Mouse (Mus musculus): ENCODE measurements around the gene Exoc6. TPM values are rescaled to one million over a fixed set of nuclear protein-coding genes. Genes with fewer than 3 reads are reported as not detected.

The Exoc6 gene
- polyA plus RNA-seq, 1 experiment: 8.7 TPM

GRCm38 (mm10) chr19:37696603-37697334, 146.6 kb downstream of the Exoc6 start:
- DNase-seq: no peak
- Histone ChIP-seq H3K27me3 (ENCODE audit: control insufficient read depth, insufficient read depth, low read length) (peaks cover 16% of the 10 kb centered on the region), H3K27ac (ENCODE audit: control insufficient read depth, insufficient read depth, low read length) (no peak overlapping the region), H3K36me3 (ENCODE audit: control insufficient read depth, insufficient read depth, low read length) (no peaks in the 10 kb centered on the region), H3K4me1 (replicated peaks; ENCODE audit: control insufficient read depth, insufficient read depth, low read length) (no peaks in the 10 kb centered on the region), H3K4me3 (ENCODE audit: control insufficient read depth, insufficient read depth, low read length) (no peak overlapping the region)
- WGBS: 7% methylated on average over 22 of the region's 22 CpGs
- TF ChIP-seq CTCF (IDR thresholded peaks at IDR 0.05; ENCODE audit: borderline replicate concordance, control insufficient read depth, extremely low read depth, insufficient read depth, low read length, poor library complexity) (no peak), POLR2A (IDR thresholded peaks at IDR 0.05; ENCODE audit: control insufficient read depth, extremely low read depth, insufficient read depth, low read length, poor library complexity) (no peak)

- DNase-seq: no peak
- peaks cover 16% of the 10 kb centered on the region for H3K27me3 ChIP-seq (ENCODE audit: control insufficient read depth, insufficient read depth, low read length)
- 5% methylated on average over 18 of the region's 18 CpGs for whole genome bisulfite sequencing
- H3K27ac ChIP-seq (ENCODE audit: control insufficient read depth, insufficient read depth, low read length): no peak overlapping the region
- H3K36me3 ChIP-seq (ENCODE audit: control insufficient read depth, insufficient read depth, low read length): no peaks in the 10 kb centered on the region
- H3K4me3 ChIP-seq (ENCODE audit: control insufficient read depth, insufficient read depth, low read length): no peak overlapping the region
- TF ChIP-seq CTCF (IDR thresholded peaks at IDR 0.05; ENCODE audit: borderline replicate concordance, control insufficient read depth, extremely low read depth, insufficient read depth, low read length, poor library complexity) (no peak), POLR2A (IDR thresholded peaks at IDR 0.05; ENCODE audit: control insufficient read depth, extremely low read depth, insufficient read depth, low read length, poor library complexity) (no peak)
- no peaks in the 10 kb centered on the region for H3K4me1 ChIP-seq (replicated peaks; ENCODE audit: control insufficient read depth, insufficient read depth, low read length)
These were observed 147.1 kb downstream of the Exoc6 start for GRCm38 (mm10) chr19:37697335-37697636.

- TF ChIP-seq CTCF (IDR thresholded peaks at IDR 0.05; ENCODE audit: borderline replicate concordance, control insufficient read depth, extremely low read depth, insufficient read depth, low read length, poor library complexity) (no peak), POLR2A (IDR thresholded peaks at IDR 0.05; ENCODE audit: control insufficient read depth, extremely low read depth, insufficient read depth, low read length, poor library complexity) (no peak)
- Histone ChIP-seq H3K27ac (ENCODE audit: control insufficient read depth, insufficient read depth, low read length) (no peak within 1 kb of the TSS), H3K4me1 (replicated peaks; ENCODE audit: control insufficient read depth, insufficient read depth, low read length) (no peaks in the 10 kb centered on the region), H3K4me3 (ENCODE audit: control insufficient read depth, insufficient read depth, low read length) (no peak within 1 kb of the TSS), H3K27me3 (ENCODE audit: control insufficient read depth, insufficient read depth, low read length) (peaks cover 16% of the 10 kb centered on the region), H3K36me3 (ENCODE audit: control insufficient read depth, insufficient read depth, low read length) (no peaks in the 10 kb centered on the region)
- no peak for DNase-seq
- 2% methylated on average over 51 of the region's 51 CpGs for WGBS
These were observed 147.5 kb downstream of the Exoc6 start, which contains the start of gene Cyp26a1 for GRCm38 (mm10) chr19:37697651-37698272. TSS of gene Cyp26a1 (plus strand) at chr19:37697798.

- no peak overlapping the region for H3K4me3 ChIP-seq (ENCODE audit: control insufficient read depth, insufficient read depth, low read length)
- H3K27me3 ChIP-seq (ENCODE audit: control insufficient read depth, insufficient read depth, low read length): peaks cover 16% of the 10 kb centered on the region
- WGBS: 2% methylated on average over 63 of the region's 63 CpGs
- TF ChIP-seq CTCF (IDR thresholded peaks at IDR 0.05; ENCODE audit: borderline replicate concordance, control insufficient read depth, extremely low read depth, insufficient read depth, low read length, poor library complexity) (no peak), POLR2A (IDR thresholded peaks at IDR 0.05; ENCODE audit: control insufficient read depth, extremely low read depth, insufficient read depth, low read length, poor library complexity) (no peak)
- no peak for DNase-seq
- H3K36me3 ChIP-seq (ENCODE audit: control insufficient read depth, insufficient read depth, low read length): no peaks in the 10 kb centered on the region
- H3K27ac ChIP-seq (ENCODE audit: control insufficient read depth, insufficient read depth, low read length): no peak overlapping the region
- no peaks in the 10 kb centered on the region for H3K4me1 ChIP-seq (replicated peaks; ENCODE audit: control insufficient read depth, insufficient read depth, low read length)
These were observed 148.3 kb downstream of the Exoc6 start for GRCm38 (mm10) chr19:37698273-37699160.

GRCm38 (mm10) chr19:37699711-37700110, 149.5 kb downstream of the Exoc6 start:
- H3K4me1 ChIP-seq (replicated peaks; ENCODE audit: control insufficient read depth, insufficient read depth, low read length): no peaks in the 10 kb centered on the region
- H3K36me3 ChIP-seq (ENCODE audit: control insufficient read depth, insufficient read depth, low read length): no peaks in the 10 kb centered on the region
- WGBS: 23% methylated on average over 9 of the region's 9 CpGs
- H3K4me3 ChIP-seq (ENCODE audit: control insufficient read depth, insufficient read depth, low read length): no peak overlapping the region
- TF ChIP-seq CTCF (IDR thresholded peaks at IDR 0.05; ENCODE audit: borderline replicate concordance, control insufficient read depth, extremely low read depth, insufficient read depth, low read length, poor library complexity): no peak
- TF ChIP-seq POLR2A (IDR thresholded peaks at IDR 0.05; ENCODE audit: control insufficient read depth, extremely low read depth, insufficient read depth, low read length, poor library complexity): no peak
- H3K27ac ChIP-seq (ENCODE audit: control insufficient read depth, insufficient read depth, low read length): no peak overlapping the region
- peaks cover 16% of the 10 kb centered on the region for H3K27me3 ChIP-seq (ENCODE audit: control insufficient read depth, insufficient read depth, low read length)
- DNase-seq: no peak

GRCm38 (mm10) chr19:37702377-37703076, 152.3 kb downstream of the Exoc6 start:
- no peak for DNase-seq
- Histone ChIP-seq H3K36me3 (ENCODE audit: control insufficient read depth, insufficient read depth, low read length) (no peaks in the 10 kb centered on the region), H3K4me3 (ENCODE audit: control insufficient read depth, insufficient read depth, low read length) (no peak overlapping the region), H3K27ac (ENCODE audit: control insufficient read depth, insufficient read depth, low read length) (no peak overlapping the region), H3K27me3 (ENCODE audit: control insufficient read depth, insufficient read depth, low read length) (peaks cover 8% of the 10 kb centered on the region), H3K4me1 (replicated peaks; ENCODE audit: control insufficient read depth, insufficient read depth, low read length) (no peaks in the 10 kb centered on the region)
- no peak for TF ChIP-seq POLR2A (IDR thresholded peaks at IDR 0.05; ENCODE audit: control insufficient read depth, extremely low read depth, insufficient read depth, low read length, poor library complexity)
- TF ChIP-seq CTCF (IDR thresholded peaks at IDR 0.05; ENCODE audit: borderline replicate concordance, control insufficient read depth, extremely low read depth, insufficient read depth, low read length, poor library complexity): no peak
- 78% methylated on average over 21 of the region's 21 CpGs for WGBS
